Mouse (Mus musculus) heart, embryonic 11.5 days (tissue): ENCODE data around the gene Pank1. TPM values are rescaled to one million over a fixed set of nuclear protein-coding genes. Genes with fewer than 3 reads are reported as not detected.

Experiments
- ATAC-seq: fragments of 200-750 bp; cut with Nextera tagmentation; replicated peaks from 2 replicates; pipeline ENCODE4 v1.8.0; 2017; ENCODE audit warnings: moderate library complexity; ENCODE audit not compliant: insufficient number of reproducible peaks, low FRiP score, low TSS enrichment
- H3K27ac ChIP-seq: fragments of 300-500 bp; sonication (generic); 2 replicates; pipeline ENCODE4 v1.5.1; 2014; ENCODE audit warnings: mild to moderate bottlenecking, low read depth, low read length
- H3K27me3 ChIP-seq: fragments of 300-500 bp; sonication (generic); 2 replicates; pipeline ENCODE4 v1.6.1; 2014; ENCODE audit warnings: mild to moderate bottlenecking, low read length, mixed read lengths; ENCODE audit not compliant: control insufficient read depth, insufficient read depth
- H3K36me3 ChIP-seq: fragments of 300-500 bp; sonication (generic); 2 replicates; pipeline ENCODE4 v1.6.1; 2014; ENCODE audit warnings: mild to moderate bottlenecking, low read length, moderate library complexity, mixed read lengths; ENCODE audit not compliant: control insufficient read depth, insufficient read depth
- H3K4me1 ChIP-seq: fragments of 300-500 bp; sonication (generic); 2 replicates; pipeline ENCODE4 v1.6.1; 2014; ENCODE audit warnings: low read length; ENCODE audit not compliant: control insufficient read depth, insufficient read depth
- H3K4me2 ChIP-seq: fragments of 300-500 bp; sonication (generic); 2 replicates; pipeline ENCODE4 v1.6.1; 2014; ENCODE audit warnings: mild to moderate bottlenecking, moderate library complexity
- H3K4me3 ChIP-seq: fragments of 300-500 bp; sonication (generic); 2 replicates; pipeline ENCODE4 v1.5.1; 2014; ENCODE audit warnings: low read depth, low read length
- H3K9ac ChIP-seq: fragments of 300-500 bp; sonication (generic); 2 replicates; pipeline ENCODE4 v1.6.1; 2014; ENCODE audit warnings: mild to moderate bottlenecking, low read depth, low read length, moderate library complexity
- H3K9me3 ChIP-seq: fragments of 300-500 bp; sonication (generic); replicated peaks from 2 replicates; pipeline ENCODE4 v1.6.1; 2016; ENCODE audit warnings: low read length; ENCODE audit not compliant: control insufficient read depth
- WGBS: fragments of 180-500 bp; shearing (Covaris S2); extraction: QIAGEN DNeasy Blood & Tissue Kit; methylation state at CpG from one replicate; pipeline ENCODE4 v1.1.7; 2014; ENCODE audit not compliant: insufficient replicate concordance; 5-methylcytosine and 5-hydroxymethylcytosine counted together
- polyA plus RNA-seq: library from polyadenylated mRNA; unstranded; fragments of >200 nt; fragmentation: Nextera tagmentation; extraction: Ambion mirVana; gene quantifications from 2 replicates; pipeline ENCODE4 v1.2.1, GENCODE M21; 2014

The Pank1 gene
- polyA plus RNA-seq, 1 experiment from 2014 or later = 12.5 TPM

- H3K4me2 ChIP-seq = no peak overlapping the region
- WGBS = 87% methylated on average over 7 of the region's 8 CpGs
- H3K36me3 ChIP-seq = no peaks in the 10 kb centered on the region
- no peaks in the 10 kb centered on the region for H3K27me3 ChIP-seq
- H3K4me3 ChIP-seq = no peak overlapping the region
- no peak overlapping the region for H3K27ac ChIP-seq
- ATAC-seq = no peak
- no peaks in the 10 kb centered on the region for H3K9me3 ChIP-seq
- no peak overlapping the region for H3K9ac ChIP-seq
- H3K4me1 ChIP-seq = peaks cover 23% of the 10 kb centered on the region
These were observed 33.9 kb downstream of the Pank1 start for GRCm38 (mm10) chr19:34845331-34845730.

GRCm38 (mm10) chr19:34844760-34845159 lies 34.5 kb downstream of the Pank1 start:
- Histone ChIP-seq H3K4me1 (peaks cover 23% of the 10 kb centered on the region), H3K9ac (no peak overlapping the region), H3K4me2 (no peak overlapping the region), H3K4me3 (no peak overlapping the region), H3K27me3 (no peaks in the 10 kb centered on the region), H3K27ac (no peak overlapping the region), H3K9me3 (no peaks in the 10 kb centered on the region), H3K36me3 (no peaks in the 10 kb centered on the region)
- no peak for ATAC-seq
- WGBS = 57% methylated on average over 5 of the region's 5 CpGs

- Histone ChIP-seq H3K9ac (no peak overlapping the region), H3K9me3 (no peaks in the 10 kb centered on the region), H3K4me1 (peaks cover 23% of the 10 kb centered on the region), H3K27me3 (no peaks in the 10 kb centered on the region), H3K4me2 (no peak overlapping the region), H3K27ac (no peak overlapping the region), H3K4me3 (no peak overlapping the region), H3K36me3 (no peaks in the 10 kb centered on the region)
- 53% methylated on average over 9 of the region's 9 CpGs for WGBS
- ATAC-seq = no peak
These were observed 35.2 kb downstream of the Pank1 start for GRCm38 (mm10) chr19:34844047-34844446.

- Histone ChIP-seq H3K4me2 (no peak overlapping the region), H3K4me1 (peaks cover 20% of the 10 kb centered on the region), H3K27me3 (no peaks in the 10 kb centered on the region), H3K36me3 (no peaks in the 10 kb centered on the region), H3K9me3 (no peaks in the 10 kb centered on the region), H3K9ac (no peak overlapping the region), H3K27ac (no peak overlapping the region), H3K4me3 (no peak overlapping the region)
- 18% methylated on average over 9 of the region's 9 CpGs for WGBS
- no peak for ATAC-seq
These were observed 37.3 kb downstream of the Pank1 start for GRCm38 (mm10) chr19:34841719-34842506.

- H3K27ac ChIP-seq = no peak overlapping the region
- no peak overlapping the region for H3K4me3 ChIP-seq
- WGBS = 92% methylated on average over 9 of the region's 9 CpGs
- H3K27me3 ChIP-seq = no peaks in the 10 kb centered on the region
- H3K9ac ChIP-seq = no peak overlapping the region
- H3K4me2 ChIP-seq = no peak overlapping the region
- no peaks in the 10 kb centered on the region for H3K36me3 ChIP-seq
- H3K9me3 ChIP-seq = no peaks in the 10 kb centered on the region
- H3K4me1 ChIP-seq = peaks cover 16% of the 10 kb centered on the region
- ATAC-seq = no peak
These were observed 40.6 kb downstream of the Pank1 start for GRCm38 (mm10) chr19:34838624-34839023.

- Histone ChIP-seq H3K27ac (no peak overlapping the region), H3K4me1 (no peaks in the 10 kb centered on the region), H3K4me2 (no peak overlapping the region), H3K27me3 (no peaks in the 10 kb centered on the region), H3K9me3 (no peaks in the 10 kb centered on the region), H3K4me3 (no peak overlapping the region), H3K36me3 (no peaks in the 10 kb centered on the region), H3K9ac (no peak overlapping the region)
- no peak for ATAC-seq
- 85% methylated on average over 4 of the region's 4 CpGs for WGBS
These were observed 47.6 kb downstream of the Pank1 start for GRCm38 (mm10) chr19:34831702-34832101.

GRCm38 (mm10) chr19:34827916-34828635 lies 51.2 kb downstream of the Pank1 start:
- Histone ChIP-seq H3K36me3 (0 out of 2 replicates have a peak, but pooled peaks cover 2% of the 10 kb centered on the region), H3K9ac (no peak overlapping the region), H3K27me3 (no peaks in the 10 kb centered on the region), H3K4me1 (no peaks in the 10 kb centered on the region), H3K4me3 (no peak overlapping the region), H3K9me3 (no peaks in the 10 kb centered on the region), H3K4me2 (no peak overlapping the region), H3K27ac (no peak overlapping the region)
- WGBS = 81% methylated on average over 5 of the region's 5 CpGs
- no peak for ATAC-seq

- Histone ChIP-seq H3K4me2 (no peak overlapping the region), H3K27me3 (no peaks in the 10 kb centered on the region), H3K9me3 (no peaks in the 10 kb centered on the region), H3K27ac (no peak overlapping the region), H3K4me1 (no peaks in the 10 kb centered on the region), H3K4me3 (no peak overlapping the region), H3K9ac (no peak overlapping the region), H3K36me3 (0 out of 2 replicates have a peak, but pooled peaks cover 2% of the 10 kb centered on the region)
- 78% methylated on average over 6 of the region's 6 CpGs for WGBS
- no peak for ATAC-seq
These were observed 51.8 kb downstream of the Pank1 start for GRCm38 (mm10) chr19:34827444-34827843.
